Mouse (Mus musculus): ENCODE data around the gene Gm17655. TPM values are rescaled to one million over a fixed set of nuclear protein-coding genes. Genes with fewer than 3 reads are reported as not detected.
"Not testable (repeated sequence)": the region's sequence is repeated elsewhere in the genome, so short reads cannot be mapped to it uniquely, and the experiment has no call there.

Gm17655 gene
- 2.6 and 3.0 TPM in 2 replicates for polyA plus RNA-seq (2016; fragmentation: Nextera tagmentation; extraction: Ambion mirVana)

GRCm38 (mm10) chr5:110072413-110072812, at the start of gene Gm17655:
Gene Gm17655 (minus strand): TSS chr5:110072513.
- WGBS (ENCODE audit: insufficient replicate concordance): 58% methylated on average over 2 of the region's 2 CpGs
- H3K4me2 ChIP-seq; H3K9ac ChIP-seq; H3K27me3 ChIP-seq (replicated peaks); H3K36me3 ChIP-seq; H3K4me1 ChIP-seq; ATAC-seq; H3K27ac ChIP-seq; H3K4me3 ChIP-seq: not testable (repeated sequence)
- H3K9me3 ChIP-seq (replicated peaks): peaks cover 12% of the 10 kb centered on the region

GRCm38 (mm10) chr5:110109991-110110441, 37.7 kb upstream of the Gm17655 start, which contains the start of gene Zfp605:
Gene Zfp605 (plus strand): TSS chr5:110110092.
- Histone ChIP-seq H3K27me3 (replicated peaks) (no peaks in the 10 kb centered on the region), H3K9ac (peak within 1 kb of the TSS; percentile 76), H3K27ac (peak within 1 kb of the TSS; percentile 96), H3K4me1 (peaks cover 32% of the 10 kb centered on the region), H3K4me3 (peak within 1 kb of the TSS; percentile 71), H3K4me2 (peak within 1 kb of the TSS; percentile 76), H3K36me3 (peaks cover 40% of the 10 kb centered on the region), H3K9me3 (replicated peaks) (no peaks in the 10 kb centered on the region)
- WGBS (ENCODE audit: insufficient replicate concordance): under 1% methylated on average over 12 of the region's 12 CpGs
- ATAC-seq: peak; percentile 50

GRCm38 (mm10) chr5:110108305-110108628, 36.0 kb upstream of the Gm17655 start:
- Histone ChIP-seq H3K9me3 (replicated peaks) (no peaks in the 10 kb centered on the region), H3K9ac (peak overlapping the region; percentile 86; the same call in 1 of the 2 replicates), H3K27me3 (replicated peaks) (no peaks in the 10 kb centered on the region), H3K36me3 (peaks cover 45% of the 10 kb centered on the region), H3K4me3 (peak overlapping the region; percentile 86), H3K27ac (peak overlapping the region; percentile 96), H3K4me1 (peaks cover 32% of the 10 kb centered on the region), H3K4me2 (peak overlapping the region; percentile 97)
- ATAC-seq: no peak
- 0% methylated on average over 7 of the region's 7 CpGs for WGBS (ENCODE audit: insufficient replicate concordance)

- peak within 1 kb of the TSS; percentile 86 for H3K4me3 ChIP-seq
- no peaks in the 10 kb centered on the region for H3K27me3 ChIP-seq (replicated peaks)
- H3K36me3 ChIP-seq: peaks cover 45% of the 10 kb centered on the region
- peak within 1 kb of the TSS; percentile 86 for H3K9ac ChIP-seq
- peaks cover 32% of the 10 kb centered on the region for H3K4me1 ChIP-seq
- peak within 1 kb of the TSS; percentile 96 for H3K27ac ChIP-seq
- ATAC-seq: peak; percentile 83
- peak within 1 kb of the TSS; percentile 97 for H3K4me2 ChIP-seq
- no peaks in the 10 kb centered on the region for H3K9me3 ChIP-seq (replicated peaks)
- under 1% methylated on average over 71 of the region's 71 CpGs for WGBS (ENCODE audit: insufficient replicate concordance)
These were observed 35.4 kb upstream of the Gm17655 start, which contains the start of gene Gtpbp6 for GRCm38 (mm10) chr5:110107581-110108304. Gene Gtpbp6 (minus strand): TSS chr5:110108197.

GRCm38 (mm10) chr5:110106901-110107564, 34.7 kb upstream of the Gm17655 start:
- H3K27me3 ChIP-seq (replicated peaks): no peaks in the 10 kb centered on the region
- peak overlapping the region; percentile 96 for H3K27ac ChIP-seq
- H3K36me3 ChIP-seq: peaks cover 45% of the 10 kb centered on the region
- H3K4me1 ChIP-seq: peaks cover 37% of the 10 kb centered on the region
- H3K9ac ChIP-seq: peak overlapping the region; percentile 86
- no peaks in the 10 kb centered on the region for H3K9me3 ChIP-seq (replicated peaks)
- WGBS (ENCODE audit: insufficient replicate concordance): 14% methylated on average over 39 of the region's 41 CpGs
- peak overlapping the region; percentile 97 for H3K4me2 ChIP-seq
- ATAC-seq: peak; percentile 25; the same call in 1 of the 2 replicates
- H3K4me3 ChIP-seq: peak overlapping the region; percentile 86

- H3K36me3 ChIP-seq: peaks cover 45% of the 10 kb centered on the region
- 91% methylated on average over 26 of the region's 26 CpGs for WGBS (ENCODE audit: insufficient replicate concordance)
- H3K4me3 ChIP-seq: peak overlapping the region; percentile 86
- H3K4me1 ChIP-seq: peaks cover 44% of the 10 kb centered on the region
- H3K4me2 ChIP-seq: peak overlapping the region; percentile 97
- H3K27ac ChIP-seq: no peak overlapping the region
- peak overlapping the region; percentile 86; the same call in 1 of the 2 replicates for H3K9ac ChIP-seq
- ATAC-seq: no peak
- peaks cover 5% of the 10 kb centered on the region for H3K27me3 ChIP-seq (replicated peaks)
- no peaks in the 10 kb centered on the region for H3K9me3 ChIP-seq (replicated peaks)
These were observed 34.0 kb upstream of the Gm17655 start for GRCm38 (mm10) chr5:110106140-110106871.

- Histone ChIP-seq H3K36me3 (peaks cover 45% of the 10 kb centered on the region), H3K27ac (no peak overlapping the region), H3K9ac (no peak overlapping the region), H3K9me3 (replicated peaks) (no peaks in the 10 kb centered on the region), H3K4me1 (peaks cover 51% of the 10 kb centered on the region), H3K27me3 (replicated peaks) (peaks cover 20% of the 10 kb centered on the region), H3K4me3 (no peak overlapping the region), H3K4me2 (no peak overlapping the region)
- WGBS (ENCODE audit: insufficient replicate concordance): 86% methylated on average over 36 of the region's 36 CpGs
- no peak for ATAC-seq
These were observed 32.5 kb upstream of the Gm17655 start for GRCm38 (mm10) chr5:110104616-110105380.

- H3K4me3 ChIP-seq: no peak overlapping the region
- no peak overlapping the region for H3K4me2 ChIP-seq
- no peaks in the 10 kb centered on the region for H3K9me3 ChIP-seq (replicated peaks)
- H3K27ac ChIP-seq: no peak overlapping the region
- peaks cover 45% of the 10 kb centered on the region for H3K36me3 ChIP-seq
- H3K27me3 ChIP-seq (replicated peaks): peaks cover 27% of the 10 kb centered on the region
- no peak for ATAC-seq
- peaks cover 48% of the 10 kb centered on the region for H3K4me1 ChIP-seq
- no peak overlapping the region for H3K9ac ChIP-seq
- WGBS (ENCODE audit: insufficient replicate concordance): 87% methylated on average over 27 of the region's 27 CpGs
These were observed 31.7 kb upstream of the Gm17655 start for GRCm38 (mm10) chr5:110103901-110104615.

GRCm38 (mm10) chr5:110102853-110103625, 30.7 kb upstream of the Gm17655 start:
- no peak overlapping the region for H3K4me3 ChIP-seq
- peaks cover 45% of the 10 kb centered on the region for H3K36me3 ChIP-seq
- no peak overlapping the region for H3K9ac ChIP-seq
- peaks cover 32% of the 10 kb centered on the region for H3K27me3 ChIP-seq (replicated peaks)
- 85% methylated on average over 19 of the region's 19 CpGs for WGBS (ENCODE audit: insufficient replicate concordance)
- no peaks in the 10 kb centered on the region for H3K9me3 ChIP-seq (replicated peaks)
- no peak for ATAC-seq
- peaks cover 40% of the 10 kb centered on the region for H3K4me1 ChIP-seq
- no peak overlapping the region for H3K27ac ChIP-seq
- H3K4me2 ChIP-seq: no peak overlapping the region

- Histone ChIP-seq H3K27ac (no peak overlapping the region), H3K9ac (no peak overlapping the region), H3K9me3 (replicated peaks) (no peaks in the 10 kb centered on the region), H3K36me3 (peaks cover 45% of the 10 kb centered on the region), H3K4me1 (peaks cover 40% of the 10 kb centered on the region), H3K4me2 (peak overlapping the region; percentile 73; the same call in 1 of the 2 replicates), H3K4me3 (no peak overlapping the region), H3K27me3 (replicated peaks) (peaks cover 32% of the 10 kb centered on the region)
- WGBS (ENCODE audit: insufficient replicate concordance): 82% methylated on average over 13 of the region's 13 CpGs
- ATAC-seq: no peak
These were observed 30.1 kb upstream of the Gm17655 start for GRCm38 (mm10) chr5:110102429-110102828.

All from liver, embryonic 12.5 days (tissue).